Mouse (Mus musculus): ENCODE results near the gene Pbx1.

- no peak for TF ChIP-seq POLR2A (IDR thresholded peaks at IDR 0.05; ENCODE audit: borderline replicate concordance, control insufficient read depth, low read depth, low read length)
- TF ChIP-seq CTCF (IDR thresholded peaks at IDR 0.05; ENCODE audit: control insufficient read depth, insufficient read depth, low read length), result no peak
Observed at GRCm38 (mm10) chr1:168418903-168419302, 13.2 kb downstream of the Pbx1 start.
